26 mouse cellular contexts compared by ENCODE assay signal in the genomic region with DNA sequence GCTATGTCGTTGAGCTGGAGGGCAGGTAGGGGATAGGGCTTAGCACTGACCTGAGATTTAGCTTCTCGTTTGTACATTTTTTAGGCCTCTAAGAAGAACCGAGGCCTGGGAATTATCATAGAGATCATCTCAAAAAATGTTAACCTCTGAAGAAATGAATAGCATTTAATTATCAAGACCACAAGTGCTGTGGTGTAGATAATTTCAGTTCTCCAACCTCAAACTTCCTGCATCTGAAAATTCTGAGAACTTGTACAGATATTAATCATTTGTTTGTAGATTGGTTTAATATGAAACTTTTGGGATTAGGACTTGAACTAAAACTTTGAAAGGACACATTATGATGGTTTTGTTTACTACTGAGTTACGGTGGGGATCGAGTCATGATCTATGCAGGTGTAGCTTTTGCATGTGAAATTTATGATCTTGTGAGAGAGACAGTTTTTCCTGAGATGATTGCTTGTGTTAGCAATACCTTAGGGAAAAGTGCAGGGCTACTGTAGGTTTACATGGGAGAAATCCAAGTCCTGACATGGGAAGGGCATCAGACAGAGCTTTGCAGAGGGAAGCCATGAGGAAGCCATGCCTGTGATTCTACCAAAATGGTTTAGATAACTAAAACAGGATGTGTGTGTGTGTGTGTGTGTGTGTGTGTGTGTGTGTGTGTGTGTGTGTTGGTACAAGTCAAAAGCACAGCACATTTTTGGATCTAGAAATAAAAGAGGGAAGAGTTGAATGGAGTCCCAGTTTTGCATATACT. TPM values are rescaled to one million over a fixed set of nuclear protein-coding genes. Genes with fewer than 3 reads are reported as not detected.
DNase-seq lines count a peak whose midpoint lies in the region; ATAC-seq and TF ChIP-seq lines count a peak whose summit lies in the region.
"Had no signal": no experiment of that assay in that cellular context is flagged by ENCODE, and none has a peak within 500 bp of the region (broad histone marks: within the 10 kb centered on the region; RNA-seq: fewer than 3 reads in every experiment).

No protein-coding gene starts in this region.

- no peak overlapping the region for H3K27ac ChIP-seq in lung, postnatal 0 days (ENCODE audit: low read length)
- H3K27ac ChIP-seq in midbrain, embryonic 15.5 days: no peak overlapping the region
- H3K27ac ChIP-seq: embryonic facial prominence, embryonic 13.5 days; forebrain, embryonic 12.5 days; hindbrain, embryonic 15.5 days; liver, embryonic 13.5 days had no signal

- 0 out of 2 replicates have a peak, but pooled peaks cover 6% of the 10 kb centered on the region for H3K36me3 ChIP-seq in lung, postnatal 0 days (ENCODE audit: insufficient read depth, low read length)
- no peaks in the 10 kb centered on the region for H3K36me3 ChIP-seq in midbrain, embryonic 15.5 days (replicated peaks)
- H3K36me3 ChIP-seq: forebrain, embryonic 12.5 days; hindbrain, embryonic 15.5 days had no signal

- no peak overlapping the region for H3K4me2 ChIP-seq in lung, postnatal 0 days (replicated peaks; ENCODE audit: low read depth, low read length)
- H3K4me2 ChIP-seq in midbrain, embryonic 15.5 days: no peak overlapping the region
- H3K4me2 ChIP-seq: embryonic facial prominence, embryonic 13.5 days; forebrain, embryonic 12.5 days; hindbrain, embryonic 15.5 days; liver, embryonic 13.5 days had no signal

- TF ChIP-seq CTCF in lung, postnatal 0 days (IDR thresholded peaks at IDR 0.05): no peak

- H3K9me3 ChIP-seq in lung, postnatal 0 days (ENCODE audit: low read length): no peaks in the 10 kb centered on the region
- H3K9me3 ChIP-seq in midbrain, embryonic 15.5 days: no peaks in the 10 kb centered on the region
- H3K9me3 ChIP-seq: embryonic facial prominence, embryonic 13.5 days; forebrain, embryonic 12.5 days; hindbrain, embryonic 15.5 days; liver, embryonic 13.5 days; megakaryocyte, embryonic 14.5 days had no signal

- no peaks in the 10 kb centered on the region; the same call in 1 of the 2 replicates for H3K4me1 ChIP-seq in lung, postnatal 0 days (ENCODE audit: insufficient read depth, low read depth, low read length)
- H3K4me1 ChIP-seq in midbrain, embryonic 15.5 days: peaks cover 3% of the 10 kb centered on the region; the same call in 1 of the 2 replicates
- H3K4me1 ChIP-seq: megakaryocyte, embryonic 14.5 days had no signal

- H3K27me3 ChIP-seq in lung, postnatal 0 days (replicated peaks; ENCODE audit: insufficient read depth, low read length): no peaks in the 10 kb centered on the region
- H3K27me3 ChIP-seq in midbrain, embryonic 15.5 days (replicated peaks): no peaks in the 10 kb centered on the region
- H3K27me3 ChIP-seq: embryonic facial prominence, embryonic 13.5 days; hindbrain, embryonic 15.5 days; liver, embryonic 13.5 days; megakaryocyte, embryonic 14.5 days had no signal

- 88% methylated on average over 5 of the region's 5 CpGs for WGBS in lung, postnatal 0 days
- 94% methylated on average over 5 of the region's 5 CpGs for WGBS in midbrain, embryonic 15.5 days

- peak; percentile 37 to 48; a peak in 2 of 4 replicates for ATAC-seq in hematopoietic stem cell, adult 5-6 weeks (replicated peaks in 1 of 2; ENCODE audit: insufficient read depth in 1 of 2, low FRiP score in 2 of 2, low TSS enrichment in 1 of 2, low read depth in 1 of 2, poor library complexity in 2 of 2, severe bottlenecking in 2 of 2)
- ATAC-seq in lung, postnatal 0 days: no peak
- ATAC-seq in midbrain, embryonic 15.5 days (replicated peaks): no peak
- ATAC-seq: intestine, embryonic 16.5 days; midbrain, embryonic 16.5 days had no signal

- DNase-seq in 416B (ENCODE audit: low read depth): peak; percentile 4
- DNase-seq in CD4-positive, CD25-positive, alpha-beta regulatory T cell, adult 2 months (ENCODE audit: low read depth, low spot score): peak; percentile 59
- peak; percentile 34 for DNase-seq in thymus, postnatal 0 days (ENCODE audit: low spot score)
- DNase-seq in lung, postnatal 0 days (ENCODE audit: low spot score): no peak
- DNase-seq in kidney, postnatal 14 days: no peak
- no peak for DNase-seq in ovary, adult 18-20 months (ENCODE audit: low spot score)
- DNase-seq: adrenal gland, adult 2 months; cerebellum, adult 11-12 months; cerebellum, postnatal 10 days; gastrocnemius, postnatal 25 days; heart, adult 18-20 months; kidney, adult 9 months; kidney, postnatal 36 days; liver, embryonic 13.5 days; lung, adult 2 months; right cerebral cortex, adult 18-20 months had no signal

- H3K9ac ChIP-seq in lung, postnatal 0 days (replicated peaks; ENCODE audit: low read depth): no peak overlapping the region
- no peak overlapping the region for H3K9ac ChIP-seq in midbrain, embryonic 15.5 days
- H3K9ac ChIP-seq: embryonic facial prominence, embryonic 13.5 days; forebrain, embryonic 12.5 days; hindbrain, embryonic 15.5 days; liver, embryonic 13.5 days had no signal

- no peak for TF ChIP-seq EP300 in lung, postnatal 0 days (IDR thresholded peaks at IDR 0.05)

- H3K4me3 ChIP-seq in lung, postnatal 0 days (ENCODE audit: low read depth, low read length): no peak overlapping the region
- H3K4me3 ChIP-seq in midbrain, embryonic 15.5 days: no peak overlapping the region
- H3K4me3 ChIP-seq: embryonic facial prominence, embryonic 13.5 days; erythroblast, embryonic 14.5 days; forebrain, embryonic 12.5 days; hindbrain, embryonic 15.5 days; liver, embryonic 13.5 days; megakaryocyte, embryonic 14.5 days; myocyte had no signal

RNA-seq across cellular contexts. Expression of a gene that starts 27.1 kb away (rescaled TPM):
- total RNA-seq in hematopoietic stem cell, adult 5-6 weeks (2017): 25.6 and 33.5 TPM in 2 replicates
- 2.0 and 2.2 TPM in 2 replicates for polyA plus RNA-seq in thymus, postnatal 0 days (2015; fragmentation: Nextera tagmentation; extraction: Ambion mirVana)
- 9.1 and 12.0 TPM in 2 replicates for polyA plus RNA-seq in lung, postnatal 0 days (2015; fragmentation: Nextera tagmentation; extraction: Ambion mirVana)
- polyA plus RNA-seq in midbrain, embryonic 15.5 days (2015; fragmentation: Nextera tagmentation; extraction: Ambion mirVana): 1.0 and 1.2 TPM in 2 replicates

Comparison
In these comparisons a context has a peak if more than half of its experiments do, and no peak if none do; other contexts are left out.
1. DNase-seq: peak in 416B (single experiment), CD4-positive, CD25-positive, alpha-beta regulatory T cell, adult 2 months (single experiment) and thymus, postnatal 0 days (single experiment); none in lung, postnatal 0 days (single experiment), kidney, postnatal 14 days (single experiment) and ovary, adult 18-20 months (single experiment).
2. ATAC-seq: peak in hematopoietic stem cell, adult 5-6 weeks (2 of 2); none in lung, postnatal 0 days (single experiment) and midbrain, embryonic 15.5 days (single experiment).